Mouse (Mus musculus): Measurements from ENCODE around the gene Gm45062. TPM values are rescaled to one million over a fixed set of nuclear protein-coding genes. Genes with fewer than 3 reads are reported as not detected.

Gene Gm45062
- polyA plus RNA-seq, 1 experiment from 2014 or later, result 9.2 TPM

Other genes with a start within 250 kb of the Gm45062 start
- gene Col28a1, start 66.8 kb upstream of the Gm45062 start, polyA plus RNA-seq (2016; fragmentation: Nextera tagmentation; extraction: Ambion mirVana), result 0.09 TPM in 1 of 2 replicates, not detected in the other
- 20.4 and 20.6 TPM in 2 replicates for gene Mios, start 50.2 kb upstream of the Gm45062 start, polyA plus RNA-seq (2016; fragmentation: Nextera tagmentation; extraction: Ambion mirVana)
- gene Rpa3, start 277 bp upstream of the Gm45062 start, polyA plus RNA-seq (2016; fragmentation: Nextera tagmentation; extraction: Ambion mirVana), result 135 and 141 TPM in 2 replicates
- gene Umad1, start 162 bp upstream of the Gm45062 start, polyA plus RNA-seq (2016; fragmentation: Nextera tagmentation; extraction: Ambion mirVana), result 27.1 and 27.2 TPM in 2 replicates

Measured in heart, embryonic 12.5 days (tissue).